Mouse (Mus musculus) layer of hippocampus, adult 8-10 months (tissue): ENCODE results near the gene Celsr1. TPM values are rescaled to one million over a fixed set of nuclear protein-coding genes. Genes with fewer than 3 reads are reported as not detected.
A peak's percentile ranks its signal among the peaks of the same experiment; 100 is the strongest.
"Not testable (repeated sequence)": the region's sequence is repeated elsewhere in the genome, so short reads cannot be mapped to it uniquely, and the experiment has no call there.

Source experiments
- DNase-seq, 2 experiments: peaks; one replicate each; pipeline ENCODE4 v3.0.0; 2022; ENCODE audit warnings: low spot score in 2 of 2
- total RNA-seq, 4 experiments: library from RNA; stranded (reverse); gene quantifications; 2 replicates each; pipeline ENCODE4 v1.2.4; 2022

Gene Celsr1
- total RNA-seq, 4 experiments from 2014 or later, result 6.0 to 7.0 (median 6.6) TPM

DNA sequence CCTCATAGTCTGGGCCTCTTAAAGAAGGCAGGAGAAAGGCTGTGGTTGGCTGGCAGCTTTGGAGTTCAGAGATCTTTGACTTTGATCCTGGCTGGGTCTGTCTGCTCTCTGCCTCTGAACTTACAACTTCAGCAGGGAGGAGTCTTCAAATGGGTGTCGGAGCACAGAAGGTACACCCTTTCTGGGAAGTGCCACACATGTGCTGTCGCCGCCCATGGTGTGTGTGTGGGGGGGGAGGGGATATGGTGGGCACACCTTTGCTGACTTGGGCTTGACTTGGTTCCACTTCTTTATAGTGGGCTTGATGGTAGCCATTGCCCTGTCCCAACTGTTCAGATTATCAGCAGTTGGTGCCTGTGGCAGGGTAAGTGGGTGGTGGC lies 31.3 kb upstream of the Celsr1 start:
- DNase-seq, result no peak

DNA sequence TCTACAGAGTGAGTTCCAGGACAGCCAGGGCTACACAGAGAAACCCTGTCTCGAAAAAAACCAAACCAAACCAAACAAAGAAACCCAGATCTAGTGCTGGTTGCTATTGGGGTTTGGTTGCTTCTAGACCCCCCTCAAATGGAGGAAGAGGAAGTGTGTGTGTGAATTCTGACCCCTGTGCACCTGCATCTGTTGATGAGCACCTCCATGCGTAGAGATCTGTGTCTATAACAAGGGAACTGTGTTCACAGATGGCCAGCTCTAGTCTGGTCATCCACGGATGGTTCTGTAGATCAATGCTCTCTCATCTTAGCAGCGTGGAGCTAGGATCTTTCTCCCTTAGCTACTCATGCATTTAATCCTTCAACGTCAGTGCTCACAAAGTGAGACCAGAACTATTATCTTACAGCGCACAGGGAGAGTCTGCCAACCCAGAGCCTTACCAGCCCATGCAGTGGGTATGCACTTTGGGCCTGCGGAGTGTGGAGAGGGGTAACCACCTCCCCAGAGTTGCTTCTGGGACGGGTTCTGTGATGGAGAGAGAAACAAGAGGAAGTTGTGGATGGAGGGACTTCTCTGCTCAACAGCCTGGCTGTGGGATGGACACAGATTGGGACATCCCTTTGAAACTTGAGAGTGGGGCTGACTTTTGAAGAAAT lies 30.7 kb upstream of the Celsr1 start:
- DNase-seq, result no peak

GRCm38 (mm10) chr15:86061848-86062481 lies 28.4 kb upstream of the Celsr1 start:
- no peak for DNase-seq

GRCm38 (mm10) chr15:86061221-86061620 lies 27.6 kb upstream of the Celsr1 start:
- no peak for DNase-seq

DNA sequence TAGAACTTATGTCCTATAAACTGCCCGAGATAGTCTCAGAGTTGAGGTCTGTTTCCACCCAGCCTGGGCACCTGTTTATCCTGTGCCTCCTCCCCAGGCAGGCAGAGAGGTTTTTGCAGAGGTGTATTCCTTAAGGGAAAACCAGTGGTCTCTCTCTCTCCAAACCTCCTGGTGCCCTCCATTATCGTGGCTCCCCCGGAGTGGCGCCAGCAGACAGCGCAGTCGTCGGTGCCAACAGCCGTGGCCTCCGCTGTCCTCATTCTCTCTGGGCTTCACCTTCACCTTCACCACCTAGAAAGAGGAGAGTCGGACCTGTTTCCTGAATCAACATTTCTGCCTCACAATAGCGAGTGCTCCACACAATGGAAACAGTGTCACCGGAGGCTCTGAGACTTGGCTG lies 27.0 kb upstream of the Celsr1 start:
- DNase-seq, result no peak

GRCm38 (mm10) chr15:86059835-86060380 lies 26.3 kb upstream of the Celsr1 start:
- DNase-seq, result no peak

DNA sequence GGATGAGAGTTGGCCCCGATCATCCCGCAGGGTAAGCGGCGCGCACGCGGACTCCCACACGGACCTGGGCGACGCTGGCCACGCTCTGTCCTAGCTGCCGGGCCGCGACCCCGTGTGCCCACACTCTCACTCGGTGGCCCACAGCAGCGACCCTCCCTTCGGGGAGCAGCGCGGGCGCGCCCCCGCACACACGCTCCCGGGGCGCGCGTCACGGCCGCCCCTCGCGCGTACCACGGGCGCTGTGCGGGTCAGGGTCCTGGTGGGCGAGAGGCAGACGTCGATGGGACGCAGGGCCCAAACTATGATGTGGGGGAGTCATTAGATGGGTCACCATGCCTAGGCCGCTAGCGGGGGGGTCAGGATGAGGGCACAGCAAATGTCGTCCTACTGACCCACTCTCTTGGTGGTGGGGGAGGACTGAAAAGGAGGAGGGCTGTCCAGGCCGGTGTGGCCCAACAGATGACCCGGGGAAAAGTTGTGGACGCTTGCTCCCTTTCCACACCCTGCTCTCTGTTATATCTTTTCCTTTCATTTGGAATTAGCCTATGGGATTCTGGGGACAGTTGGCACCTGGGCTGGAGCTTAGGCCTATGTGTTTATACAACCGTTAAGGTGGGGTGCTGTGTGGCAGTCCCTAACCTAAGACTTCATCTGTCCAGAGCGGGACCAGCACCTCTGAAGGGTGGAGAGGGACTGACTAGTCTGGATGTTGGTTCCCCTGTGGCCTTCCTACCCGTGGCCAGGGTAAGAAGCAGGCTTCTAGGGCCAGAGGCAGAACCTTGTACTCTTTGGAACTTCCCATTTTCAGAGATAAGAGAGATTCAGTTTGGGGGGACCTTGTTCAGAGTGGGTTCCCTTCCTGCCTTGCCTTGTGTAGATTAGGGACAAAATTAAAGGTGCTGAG lies 25.6 kb upstream of the Celsr1 start:
- no peak for DNase-seq

GRCm38 (mm10) chr15:86058394-86058915 lies 24.9 kb upstream of the Celsr1 start:
- peak; percentile 77 to 83 for DNase-seq

DNA sequence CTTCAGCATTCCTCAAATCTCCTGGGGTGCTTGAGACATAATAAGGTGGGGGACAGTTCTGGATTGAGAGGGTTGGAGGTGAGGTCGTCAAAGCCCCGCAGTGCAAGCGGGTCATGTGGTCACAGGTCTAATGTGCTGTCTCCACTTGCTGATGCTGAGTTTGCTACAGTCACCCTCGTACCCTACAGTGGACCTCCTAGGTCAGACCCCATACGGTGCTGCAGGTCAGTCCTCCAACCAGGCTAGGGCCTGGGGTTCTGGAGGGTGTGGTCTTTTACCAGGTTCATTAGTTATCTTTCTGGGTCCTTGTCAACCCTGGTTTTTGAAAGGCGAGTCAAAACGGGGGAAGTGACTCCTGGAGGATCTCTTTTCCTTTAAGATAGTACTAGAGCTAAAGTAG lies 24.3 kb upstream of the Celsr1 start:
- DNase-seq, result no peak

DNA sequence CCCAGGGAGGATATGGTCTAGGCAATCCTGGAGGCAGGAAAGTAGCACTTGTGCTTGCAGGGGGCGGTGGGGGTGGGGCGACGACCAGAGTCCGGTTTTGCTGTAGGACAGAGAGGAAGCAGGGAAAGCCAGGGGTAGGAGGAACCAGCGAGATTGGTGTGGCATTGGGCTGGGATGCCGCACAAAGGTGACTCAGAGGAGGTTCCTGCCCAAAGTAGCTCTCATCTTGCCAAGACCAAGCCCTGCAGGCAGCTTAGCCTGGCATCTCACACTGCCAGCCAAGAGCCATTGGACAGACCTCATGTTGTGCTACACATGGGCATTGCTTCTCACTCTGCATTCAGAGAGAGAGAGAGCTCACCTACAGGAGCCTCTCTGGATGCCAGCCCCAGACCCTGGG lies 23.8 kb upstream of the Celsr1 start, which contains the start of gene Gramd4:
Gene Gramd4, plus strand, starts transcription at position 283 of the 400 bp plus-strand sequence.
- no peak for DNase-seq

- DNase-seq, result no peak
These were observed 22.7 kb upstream of the Celsr1 start for GRCm38 (mm10) chr15:86056221-86056760.

DNA sequence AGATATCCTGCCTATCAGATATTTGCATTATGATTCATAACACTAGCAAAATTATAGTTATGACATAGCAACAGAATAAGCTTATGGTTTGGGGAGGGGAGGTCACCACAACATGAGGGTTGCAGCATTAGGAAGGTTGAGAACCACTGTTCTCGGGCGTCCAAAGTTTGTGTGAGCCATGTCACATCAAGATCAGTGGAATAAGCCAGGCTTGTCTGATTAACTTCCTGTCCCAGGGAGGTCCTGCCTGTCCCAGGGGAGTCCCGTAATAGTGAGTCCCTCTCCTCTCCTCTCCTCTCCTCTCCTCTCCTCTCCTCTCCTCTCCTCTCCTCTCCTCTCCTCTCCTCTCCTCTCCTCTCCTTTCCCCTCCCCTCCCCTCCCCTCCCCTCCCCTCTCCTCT lies 21.3 kb upstream of the Celsr1 start:
- not testable (repeated sequence) for DNase-seq

- DNase-seq, result peak; percentile 69 to 89
These were observed 20.4 kb upstream of the Celsr1 start for GRCm38 (mm10) chr15:86053890-86054536.

DNA sequence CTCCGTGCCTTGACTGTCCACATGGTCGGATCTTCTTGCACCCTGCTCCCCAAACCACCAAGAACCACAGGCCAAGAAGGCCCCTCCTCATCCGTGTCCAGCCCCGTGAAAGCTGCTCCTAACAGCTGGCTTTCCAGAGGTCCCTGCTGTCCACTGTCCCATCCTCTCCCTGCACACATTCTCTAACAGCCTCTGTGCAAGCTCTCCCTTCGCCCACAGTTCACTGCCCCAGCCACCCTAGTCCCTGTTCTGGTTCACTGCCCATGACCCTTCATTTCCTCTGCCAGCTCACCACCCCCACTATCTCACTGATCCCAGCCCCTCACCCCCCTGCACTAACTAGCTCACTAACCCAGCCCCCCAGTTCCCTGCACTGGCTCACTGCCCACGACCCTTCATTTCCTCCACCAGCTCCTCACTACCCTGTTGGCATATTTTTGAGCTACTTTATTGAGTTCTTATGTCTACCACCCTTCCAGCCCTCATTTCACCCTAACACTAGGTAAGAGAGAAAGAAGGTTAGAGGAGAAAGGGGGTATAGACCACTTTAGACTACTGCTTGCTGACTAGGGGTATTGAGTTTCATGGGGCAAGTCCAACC lies 18.4 kb upstream of the Celsr1 start:
- DNase-seq, result no peak

GRCm38 (mm10) chr15:86051152-86051551 lies 17.6 kb upstream of the Celsr1 start:
- no peak for DNase-seq

- no peak for DNase-seq
These were observed 16.7 kb upstream of the Celsr1 start for GRCm38 (mm10) chr15:86050170-86050743.

GRCm38 (mm10) chr15:86049510-86049909 lies 15.9 kb upstream of the Celsr1 start:
- no peak for DNase-seq

GRCm38 (mm10) chr15:86042364-86042763 lies 8.8 kb upstream of the Celsr1 start:
- no peak for DNase-seq

GRCm38 (mm10) chr15:86041421-86041820 lies 7.8 kb upstream of the Celsr1 start:
- DNase-seq, result no peak

- DNase-seq, result peak in 1 of 2 experiments; percentile 43
These were observed 5.2 kb upstream of the Celsr1 start for GRCm38 (mm10) chr15:86038802-86039201.
